Mouse (Mus musculus) ES-E14 (cell line): ENCODE data around the gene Ncf1. TPM values are rescaled to one million over a fixed set of nuclear protein-coding genes. Genes with fewer than 3 reads are reported as not detected.

Source experiments
- DNase-seq: peaks from one replicate; pipeline ENCODE4 v3.0.0-alpha.2; 2013; ENCODE audit warnings: low read depth, low spot score
- H3K27ac ChIP-seq: 2 replicates; pipeline ENCODE4 v1.5.1; 2012; ENCODE audit warnings: low read depth, mild to moderate bottlenecking, low read length, moderate library complexity, mixed read lengths; ENCODE audit not compliant: poor library complexity, insufficient read depth, severe bottlenecking
- H3K36me3 ChIP-seq: 2 replicates; pipeline ENCODE4 v1.6.1; 2012; ENCODE audit warnings: mild to moderate bottlenecking, low read length, moderate library complexity, mixed read lengths; ENCODE audit not compliant: control insufficient read depth, poor library complexity, insufficient read depth, severe bottlenecking
- H3K4me1 ChIP-seq, 2 experiments: fragments of 150-350 bp in 1 of 2; sonication (generic) in 1 of 2; 2 replicates each; pipeline ENCODE4 v1.6.1; 2012; ENCODE audit warnings: low read length in 2 of 2, mild to moderate bottlenecking in 1 of 2, mixed read lengths in 1 of 2; ENCODE audit not compliant: control insufficient read depth in 2 of 2, insufficient read depth in 2 of 2, poor library complexity in 1 of 2
- H3K4me3 ChIP-seq, 2 experiments: fragments of 150-350 bp in 1 of 2; sonication (generic) in 1 of 2; 2 replicates each; pipeline ENCODE4 v1.5.1; 2012; ENCODE audit warnings: low read length in 2 of 2, low read depth in 1 of 2, mild to moderate bottlenecking in 1 of 2, mixed read lengths in 1 of 2; ENCODE audit not compliant: insufficient read depth in 1 of 2, poor library complexity in 1 of 2, severe bottlenecking in 1 of 2
- H3K9ac ChIP-seq: 2 replicates; pipeline ENCODE4 v1.6.1; 2012; ENCODE audit warnings: low read depth, mild to moderate bottlenecking, low read length, mixed read lengths; ENCODE audit not compliant: poor library complexity, insufficient read depth, severe bottlenecking
- H3K9me3 ChIP-seq: fragments of 150-350 bp; sonication (generic); 2 replicates; pipeline ENCODE4 v1.6.1; 2012; ENCODE audit warnings: low read depth, mild to moderate bottlenecking, low read length; ENCODE audit not compliant: control insufficient read depth, insufficient read depth
- CHD2 ChIP-seq: IDR thresholded peaks from 2 replicates; pipeline ENCODE4 v1.6.1; 2014; ENCODE audit warnings: mild to moderate bottlenecking, low read depth, low read length, inconsistent platforms
- HCFC1 ChIP-seq: IDR thresholded peaks from 2 replicates; pipeline ENCODE4 v1.6.1; 2012; ENCODE audit warnings: low read length, inconsistent platforms, borderline replicate concordance; ENCODE audit not compliant: insufficient read depth
- MAFK ChIP-seq: IDR thresholded peaks from 2 replicates; pipeline ENCODE4 v1.6.1; 2014; ENCODE audit warnings: mild to moderate bottlenecking, low read depth, low read length, inconsistent platforms; ENCODE audit not compliant: insufficient read depth
- ZC3H11A ChIP-seq: IDR thresholded peaks from 2 replicates; pipeline ENCODE4 v1.6.1; 2012; ENCODE audit warnings: low read depth, mild to moderate bottlenecking, inconsistent platforms, low read length, borderline replicate concordance
- ZNF384 ChIP-seq: IDR thresholded peaks from 2 replicates; pipeline ENCODE4 v1.6.1; 2012; ENCODE audit warnings: low read depth, low read length, inconsistent platforms
- in situ Hi-C, 2 experiments: fragments of 600-800 bp; cut with MboI; formaldehyde crosslinking; loops; one replicate each; pipeline ENCODE4 v1.15.1; 2025; ENCODE audit warnings: low sequenced_read_pairs in 2 of 2, inconsistent platforms in 1 of 2; ENCODE audit not compliant: unreplicated experiment in 2 of 2
- total RNA-seq: library from RNA; depleted of rRNA; stranded (reverse); fragments of 300-350 nt; gene quantifications from 2 replicates; pipeline ENCODE4 v1.2.3, GENCODE M21; 2012

Gene Ncf1
- total RNA-seq, 1 experiment: 0.67 TPM

DNA sequence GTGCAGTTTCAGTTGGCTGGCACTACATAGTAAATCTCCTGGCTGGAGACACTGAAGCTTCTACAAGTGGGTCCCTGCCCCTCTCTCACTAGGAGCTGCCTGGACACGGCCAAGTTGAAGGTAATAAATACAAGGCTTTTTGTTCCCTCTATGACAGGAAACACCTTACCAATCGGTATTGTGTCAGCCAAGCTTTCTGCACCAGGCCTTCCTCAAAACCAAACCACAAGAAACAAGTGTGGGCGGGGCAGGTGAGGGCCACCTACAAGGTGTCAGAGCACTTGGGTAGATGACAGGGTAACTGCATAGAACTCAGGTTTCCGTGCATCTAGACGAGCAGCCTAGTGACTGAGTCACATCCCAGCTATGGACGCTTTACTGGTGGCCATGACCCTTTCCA lies 7.4 kb upstream of the Ncf1 start:
- DNase-seq: no peak
- TF ChIP-seq MAFK (no peak), CHD2 (no peak), HCFC1 (no peak), ZNF384 (no peak), ZC3H11A (no peak)
- Histone ChIP-seq H3K4me1 (peaks cover 7 to 31% of the 10 kb centered on the region in 2 experiments), H3K4me3 (no peak overlapping the region), H3K9me3 (no peaks in the 10 kb centered on the region), H3K27ac (no peak overlapping the region), H3K9ac (no peak overlapping the region), H3K36me3 (peaks cover 46% of the 10 kb centered on the region)
- in situ Hi-C loops: no loop called here

DNA sequence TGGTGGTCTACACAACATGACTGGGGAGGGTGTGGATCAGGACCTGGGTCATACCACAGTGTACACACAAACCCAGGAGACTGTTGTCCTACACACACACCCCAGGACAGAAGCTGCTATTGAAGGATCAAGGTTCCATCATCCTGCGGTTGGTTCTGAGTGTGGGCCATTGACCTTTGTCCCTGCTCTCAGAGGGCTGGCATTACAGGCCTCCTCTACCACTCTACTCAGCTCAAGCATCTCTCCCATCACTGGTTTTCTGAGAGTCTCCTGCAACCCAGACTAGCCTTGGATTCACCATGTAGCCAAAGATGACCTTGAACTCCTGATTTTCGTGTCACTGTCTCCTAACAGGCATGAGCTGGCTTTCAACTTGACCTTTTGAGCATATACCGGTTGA lies 6.8 kb upstream of the Ncf1 start:
- TF ChIP-seq CHD2 (no peak), ZC3H11A (no peak), MAFK (no peak), HCFC1 (no peak), ZNF384 (no peak)
- Histone ChIP-seq H3K36me3 (peaks cover 42% of the 10 kb centered on the region), H3K9ac (no peak overlapping the region), H3K4me3 (no peak overlapping the region), H3K9me3 (no peaks in the 10 kb centered on the region), H3K27ac (no peak overlapping the region), H3K4me1 (peaks cover 7 to 31% of the 10 kb centered on the region in 2 experiments)
- no peak for DNase-seq
- in situ Hi-C loops: no loop called here

DNA sequence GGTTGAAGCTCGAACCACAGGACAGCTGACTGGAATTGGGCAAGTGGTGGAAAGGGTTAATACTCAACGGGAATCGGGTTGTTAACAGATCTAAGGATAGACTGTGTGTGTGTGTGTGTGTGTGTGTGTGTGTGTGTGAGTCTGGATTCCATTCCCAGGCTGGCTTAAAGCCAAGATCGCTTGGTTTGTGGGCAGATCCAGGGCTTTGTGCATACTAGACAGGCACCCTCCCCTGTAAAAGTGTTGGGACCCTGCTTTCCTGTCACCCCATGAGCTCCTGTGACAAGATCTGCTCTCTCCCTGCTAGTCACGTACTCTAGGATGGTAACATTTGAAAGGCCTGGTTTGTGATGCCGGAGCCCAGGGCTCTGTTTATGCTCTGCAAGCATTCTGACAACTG lies 5.7 kb upstream of the Ncf1 start:
- no peaks in the 10 kb centered on the region for H3K9me3 ChIP-seq
- TF ChIP-seq CHD2: no peak
- TF ChIP-seq ZC3H11A: no peak
- TF ChIP-seq ZNF384: no peak
- TF ChIP-seq MAFK: no peak
- TF ChIP-seq HCFC1: no peak
- no peak overlapping the region for H3K27ac ChIP-seq
- in situ Hi-C loops: no loop called here
- no peak overlapping the region for H3K4me3 ChIP-seq
- no peak overlapping the region for H3K9ac ChIP-seq
- no peak for DNase-seq
- peaks cover 34% of the 10 kb centered on the region for H3K36me3 ChIP-seq
- peaks cover 7 to 31% of the 10 kb centered on the region in 2 experiments for H3K4me1 ChIP-seq

DNA sequence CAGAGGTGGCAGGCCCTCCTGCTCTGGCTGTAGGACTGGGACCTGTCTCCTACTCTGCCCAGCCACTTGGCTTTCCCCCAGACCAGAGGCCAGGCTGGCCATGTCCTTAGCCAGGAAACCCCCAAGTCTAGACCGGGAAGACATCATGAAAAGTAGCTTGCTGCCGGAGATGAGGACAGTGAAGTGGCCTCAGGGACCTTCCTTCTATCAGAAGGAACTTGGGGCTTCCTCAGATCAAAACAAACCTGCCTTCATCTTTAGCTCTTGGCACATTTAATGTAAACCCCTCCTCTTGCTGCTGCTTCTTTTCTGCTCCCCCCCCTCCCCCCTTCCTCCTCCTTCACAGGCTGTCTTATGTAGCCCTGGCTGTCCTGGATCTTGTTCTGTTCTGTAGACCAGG lies 4.8 kb upstream of the Ncf1 start:
- TF ChIP-seq ZNF384: no peak
- no peak for TF ChIP-seq ZC3H11A
- TF ChIP-seq HCFC1: no peak
- no peak for TF ChIP-seq CHD2
- TF ChIP-seq MAFK: no peak
- in situ Hi-C loops: no loop called here
- no peak overlapping the region for H3K27ac ChIP-seq
- no peak for DNase-seq
- peaks cover 7 to 31% of the 10 kb centered on the region in 2 experiments for H3K4me1 ChIP-seq
- H3K4me3 ChIP-seq: no peak overlapping the region
- peaks cover 30% of the 10 kb centered on the region for H3K36me3 ChIP-seq
- H3K9ac ChIP-seq: no peak overlapping the region
- no peaks in the 10 kb centered on the region for H3K9me3 ChIP-seq

DNA sequence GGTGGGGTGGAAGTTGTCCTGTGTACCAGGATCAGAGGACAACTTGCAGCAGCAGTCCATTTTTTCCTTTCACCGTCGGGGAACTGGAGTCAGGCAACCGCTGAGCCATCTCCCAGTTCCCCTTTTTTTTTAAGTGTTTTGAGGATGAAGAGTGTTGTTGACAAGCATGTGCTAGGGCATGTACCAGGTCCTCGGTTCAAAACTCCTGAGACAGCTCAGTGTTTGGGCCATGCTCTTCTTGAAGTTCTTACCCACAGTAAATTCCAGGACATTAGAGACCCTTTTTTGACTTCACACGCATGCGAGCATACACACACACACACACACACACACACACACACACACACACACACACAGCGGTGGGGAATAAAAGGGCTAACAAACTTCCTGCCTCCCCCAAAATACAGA lies 3.8 kb upstream of the Ncf1 start:
- Histone ChIP-seq H3K4me3 (no peak overlapping the region), H3K4me1 (peaks cover 4 to 31% of the 10 kb centered on the region in 2 experiments), H3K9ac (no peak overlapping the region), H3K27ac (no peak overlapping the region; the same call in 1 of the 2 replicates), H3K9me3 (no peaks in the 10 kb centered on the region), H3K36me3 (peaks cover 21% of the 10 kb centered on the region)
- in situ Hi-C loops: no loop called here
- DNase-seq: no peak
- no peak for TF ChIP-seq ZC3H11A
- no peak for TF ChIP-seq MAFK
- no peak for TF ChIP-seq ZNF384
- no peak for TF ChIP-seq CHD2
- no peak for TF ChIP-seq HCFC1
